Mouse (Mus musculus) CD4-positive naive resting alpha-beta T cell, adult 57 days (primary cell): Measurements from ENCODE around the gene Tmod1. TPM values are rescaled to one million over a fixed set of nuclear protein-coding genes. Genes with fewer than 3 reads are reported as not detected.

ENCODE experiments used
- total RNA-seq: library from RNA; stranded (reverse); gene quantifications from one replicate; pipeline ENCODE4 v1.2.4, GENCODE M21; 2023

Tmod1 gene
- 0.74 TPM for total RNA-seq

GRCm38 (mm10) chr4:46038892-46039751, at the start of gene Tmod1:
Gene Tmod1 (plus strand): TSS chr4:46038935.

DNA sequence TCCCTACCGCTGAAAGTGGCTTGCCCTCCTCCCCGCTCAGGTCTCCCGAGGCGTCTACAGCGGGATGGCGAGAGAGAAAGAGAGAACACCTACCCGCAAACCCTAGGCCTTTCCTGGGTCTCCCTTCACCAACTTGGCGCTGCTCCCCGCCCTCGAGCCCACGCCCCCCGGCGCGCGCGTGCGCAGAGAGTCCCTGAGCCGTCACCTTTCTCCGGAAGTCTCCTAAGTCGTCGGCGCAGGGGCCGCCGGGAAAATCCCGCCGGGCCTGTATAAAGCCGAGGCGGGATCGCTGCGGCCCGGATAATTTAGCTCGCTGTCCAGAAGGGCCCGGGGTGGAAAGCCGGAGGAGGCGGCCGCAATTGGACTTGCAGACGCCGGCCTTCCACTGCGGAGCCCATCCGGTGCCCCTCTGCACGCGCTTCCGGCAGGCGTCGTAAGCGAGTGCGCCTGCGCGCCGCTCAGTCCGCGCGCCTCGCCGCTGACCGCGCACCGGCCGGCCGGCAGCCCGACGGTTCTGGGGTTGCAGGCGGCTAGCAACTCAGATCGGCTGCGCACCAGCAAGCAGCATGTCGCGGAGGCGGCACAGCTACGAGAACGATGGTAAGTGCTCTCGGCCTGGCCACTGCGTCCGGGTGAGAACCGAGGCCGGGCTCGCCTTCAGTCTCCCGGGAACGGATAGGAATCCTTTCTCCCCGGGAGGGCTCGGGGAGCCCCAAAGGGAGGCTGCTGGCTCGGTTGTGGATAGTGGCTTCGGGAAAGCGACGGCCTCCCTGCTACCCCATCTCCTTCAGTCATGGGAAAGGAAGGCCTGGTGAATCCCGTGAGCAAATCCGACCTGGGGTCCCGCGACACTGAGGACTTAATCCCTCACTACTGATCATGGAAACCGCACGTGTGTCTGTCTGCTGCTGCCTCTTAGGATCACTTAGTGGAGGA, 99.8 kb downstream of the Tmod1 start, which contains the start of the genes Ncbp1 and Tstd2:
Gene Ncbp1, plus strand, starts transcription at position 327 of the 936 bp plus-strand sequence.
Gene Tstd2, minus strand, starts transcription at position 408 of the 936 bp plus-strand sequence.

Other genes starting within 250 kb of the Tmod1 start
- 3.8 TPM for gene Aldh1b1, start 239.9 kb upstream of the Tmod1 start, total RNA-seq
- gene Igfbpl1, start 212.0 kb upstream of the Tmod1 start, total RNA-seq, result not detected
- 0.12 TPM for gene Stra6l, start 190.3 kb upstream of the Tmod1 start, total RNA-seq
- not detected for gene Ccdc180, start 148.6 kb upstream of the Tmod1 start, total RNA-seq
- 3.7 TPM for gene Tdrd7, start 73.6 kb upstream of the Tmod1 start, total RNA-seq
- gene Ncbp1, start 99.7 kb downstream of the Tmod1 start, total RNA-seq, result 81.0 TPM
- 44.1 TPM for gene Tstd2, start 99.8 kb downstream of the Tmod1 start, total RNA-seq
- gene Xpa, start 157.4 kb downstream of the Tmod1 start, total RNA-seq, result 34.0 TPM